Mouse (Mus musculus): ENCODE results near the gene Il1r2.

Il1r2 gene

DNA sequence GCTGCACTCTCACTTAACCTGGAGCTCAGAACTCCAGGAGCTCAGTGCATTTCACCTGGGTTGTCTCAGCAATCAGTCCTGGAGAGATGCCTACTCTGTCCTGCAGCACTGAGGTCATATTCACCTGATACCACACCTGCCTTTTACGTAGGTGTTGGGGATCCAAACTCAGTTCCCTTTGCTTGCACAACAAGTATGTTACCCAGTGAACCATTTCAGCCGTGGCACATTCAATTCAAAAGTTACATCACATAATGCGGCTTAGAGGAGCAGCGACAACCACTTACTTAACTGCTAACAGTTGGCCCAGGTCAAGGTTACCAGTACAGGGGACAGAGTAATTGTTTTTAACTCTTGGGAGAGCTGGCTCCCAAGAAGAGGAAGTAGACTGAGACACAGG lies 58.8 kb downstream of the Il1r2 start:
- no peak for DNase-seq (ENCODE audit: low spot score)

DNA sequence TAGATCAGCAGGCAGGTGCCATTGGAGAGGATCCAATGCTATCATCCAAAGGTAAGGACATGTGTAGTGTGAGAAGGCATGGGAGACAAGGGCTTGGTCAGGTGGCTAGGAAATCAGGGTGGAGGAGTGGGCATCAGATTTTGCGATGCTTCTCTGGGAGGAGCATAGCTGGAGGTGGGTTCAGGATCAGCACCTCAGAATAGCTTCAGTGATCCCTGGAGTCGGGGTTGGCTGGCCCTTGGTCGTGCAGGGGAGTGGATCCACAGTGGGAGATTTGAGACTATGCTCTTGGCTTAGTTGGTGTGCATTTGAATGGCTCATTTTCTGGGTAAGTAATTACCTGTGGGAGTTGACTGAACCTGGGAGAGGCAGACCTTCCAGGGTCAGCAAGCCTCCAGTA lies 59.7 kb downstream of the Il1r2 start:
- DNase-seq (ENCODE audit: low spot score): no peak

GRCm38 (mm10) chr1:40139798-40140532 lies 66.1 kb downstream of the Il1r2 start:
- DNase-seq (ENCODE audit: low spot score): peak; percentile 24

GRCm38 (mm10) chr1:40156096-40156495 lies 82.2 kb downstream of the Il1r2 start:
- DNase-seq (ENCODE audit: low spot score): no peak

GRCm38 (mm10) chr1:40163329-40163917 lies 89.5 kb downstream of the Il1r2 start:
- no peak for DNase-seq (ENCODE audit: low spot score)

DNA sequence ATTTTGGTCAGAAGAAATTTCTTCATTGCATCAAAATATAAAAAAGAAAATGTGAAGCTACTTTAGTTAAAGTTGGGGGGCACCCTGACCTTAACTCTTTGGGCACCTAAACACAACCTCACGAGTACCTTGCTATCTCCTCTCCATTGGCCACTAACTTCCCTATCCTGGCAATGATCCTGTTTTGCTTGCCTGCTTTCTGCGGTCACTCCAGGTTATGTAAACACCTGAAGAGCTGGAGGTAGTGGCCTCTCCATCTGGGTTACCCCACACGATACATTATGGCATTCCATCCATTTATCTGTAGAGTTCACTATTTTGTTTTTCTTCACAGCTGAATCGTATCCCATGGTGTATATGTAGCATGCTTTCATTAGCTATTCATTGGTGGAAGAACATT lies 90.5 kb downstream of the Il1r2 start:
- DNase-seq (ENCODE audit: low spot score): no peak

DNA sequence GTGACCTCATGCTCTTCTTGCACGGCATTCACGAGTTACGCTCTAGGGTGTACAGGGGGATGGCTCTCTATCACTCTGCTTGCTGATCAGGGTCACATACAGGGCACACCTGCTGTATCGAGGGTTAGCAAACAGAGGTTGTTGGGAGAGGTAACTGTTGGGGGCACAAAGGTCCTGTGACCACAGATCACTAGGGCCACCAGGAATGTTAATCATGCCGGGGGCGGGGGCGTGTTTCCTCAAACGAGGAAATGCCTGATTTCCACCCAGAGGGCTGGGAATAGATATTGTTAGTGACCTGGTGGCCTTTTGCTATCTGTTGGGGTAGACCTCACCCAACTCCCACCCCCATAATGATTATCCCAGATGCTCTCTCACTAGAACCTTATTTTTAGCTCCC lies 93.7 kb downstream of the Il1r2 start:
- no peak for DNase-seq (ENCODE audit: low spot score)

- DNase-seq (ENCODE audit: low spot score): peak; percentile 11
These were observed 98.0 kb downstream of the Il1r2 start for GRCm38 (mm10) chr1:40171878-40172277.

DNA sequence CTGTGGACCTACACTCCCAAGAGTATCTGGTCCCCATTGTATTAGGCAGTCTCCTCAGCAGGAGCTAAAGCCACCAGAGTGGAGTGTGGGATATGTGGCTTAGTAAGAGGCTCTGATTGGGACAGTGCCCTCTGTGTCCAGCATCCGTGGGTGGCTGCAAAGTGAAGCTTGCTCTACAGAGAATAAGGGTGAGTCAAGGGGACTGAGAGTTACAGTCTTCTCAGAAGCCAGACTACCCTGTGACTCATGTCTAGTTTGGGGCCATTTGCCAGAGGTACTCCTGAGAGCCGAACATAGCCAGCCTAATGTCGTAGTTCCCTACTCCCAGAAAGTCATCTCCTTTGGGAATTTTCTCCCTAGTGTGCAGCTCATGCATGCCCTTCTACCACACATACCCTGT lies 100.3 kb downstream of the Il1r2 start:
- DNase-seq (ENCODE audit: low spot score): no peak

Measured in layer of hippocampus, adult 9-10 months (tissue).